Mouse (Mus musculus): ENCODE measurements around the gene Hist1h1t.

Gene Hist1h1t

DNA sequence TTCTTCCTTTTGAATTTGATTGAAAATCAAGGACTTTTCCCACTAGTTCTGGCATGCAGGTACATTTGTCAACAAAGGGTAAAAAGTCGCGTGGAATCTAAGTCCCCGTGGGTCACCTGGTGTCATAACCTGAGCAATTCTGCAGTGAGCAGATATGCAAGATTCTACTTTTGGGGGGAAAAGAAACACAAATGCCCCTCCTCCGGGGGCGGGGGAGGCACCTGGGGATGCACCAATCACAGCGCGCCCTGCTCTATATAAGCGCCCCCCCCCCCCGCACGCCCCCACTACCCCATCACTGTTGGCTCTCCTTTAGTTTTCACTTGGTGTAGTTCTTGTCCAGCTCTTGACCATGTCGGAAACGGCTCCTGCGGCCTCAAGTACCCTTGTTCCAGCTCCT lies at the start of gene Hist1h1t:
Gene Hist1h1t, plus strand, starts transcription at position 301 of the 400 bp plus-strand sequence.
- DNase-seq (ENCODE audit: low read depth): no peak

DNA sequence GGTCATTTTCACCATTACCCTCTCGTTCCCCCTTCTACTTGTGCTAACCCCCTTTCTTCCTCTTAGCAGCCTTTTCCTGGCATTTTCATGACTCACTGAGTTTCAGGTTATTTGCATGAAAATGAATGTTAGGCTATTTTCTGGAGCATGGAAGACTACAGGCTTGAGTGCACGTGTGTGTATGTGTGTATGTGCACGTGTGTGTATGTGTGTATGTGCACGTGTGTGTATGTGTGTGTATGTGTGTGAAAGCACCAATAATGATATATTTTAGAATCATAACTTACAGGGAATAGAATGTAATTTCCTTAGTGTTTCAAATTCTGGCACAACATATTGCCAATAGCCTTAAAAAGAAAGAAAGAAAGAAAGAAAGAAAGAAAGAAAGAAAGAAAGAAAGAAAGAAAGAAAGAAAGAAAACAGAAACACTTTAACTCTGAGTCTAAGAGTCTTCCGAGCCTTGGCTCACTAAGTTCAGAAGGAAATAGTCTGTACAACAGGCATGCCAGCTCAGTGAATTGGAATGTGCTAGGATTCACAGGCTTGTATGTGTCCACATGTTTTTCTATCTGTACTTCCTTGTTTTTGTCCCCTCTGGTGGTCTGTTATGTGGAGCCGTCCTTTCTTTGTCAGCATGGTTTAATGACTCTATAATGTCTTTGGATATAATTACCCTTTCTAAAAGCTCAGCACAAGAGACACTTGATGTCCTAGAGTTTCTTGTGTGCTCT lies 35.8 kb upstream of the Hist1h1t start:
- no peak for DNase-seq (ENCODE audit: low read depth)

DNA sequence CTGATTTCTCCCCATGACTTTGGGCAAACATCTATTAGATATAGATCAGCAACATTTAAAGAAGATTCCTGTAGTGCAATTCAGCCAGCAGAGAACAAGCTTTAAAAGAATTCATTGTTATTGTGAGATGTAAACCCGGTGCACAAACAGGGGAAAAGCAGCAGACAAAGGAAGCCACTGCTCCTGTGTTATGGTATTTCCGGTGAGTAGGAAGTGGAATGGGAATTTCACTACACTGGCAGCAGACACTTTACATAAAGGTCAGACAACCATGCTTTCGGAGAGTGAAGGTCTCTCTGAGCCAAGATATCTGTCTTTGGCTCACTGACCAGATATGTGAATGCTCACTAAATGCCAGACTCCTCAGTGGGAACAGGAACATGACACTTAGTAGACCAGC lies 33.1 kb upstream of the Hist1h1t start:
- no peak for DNase-seq (ENCODE audit: low read depth)

DNA sequence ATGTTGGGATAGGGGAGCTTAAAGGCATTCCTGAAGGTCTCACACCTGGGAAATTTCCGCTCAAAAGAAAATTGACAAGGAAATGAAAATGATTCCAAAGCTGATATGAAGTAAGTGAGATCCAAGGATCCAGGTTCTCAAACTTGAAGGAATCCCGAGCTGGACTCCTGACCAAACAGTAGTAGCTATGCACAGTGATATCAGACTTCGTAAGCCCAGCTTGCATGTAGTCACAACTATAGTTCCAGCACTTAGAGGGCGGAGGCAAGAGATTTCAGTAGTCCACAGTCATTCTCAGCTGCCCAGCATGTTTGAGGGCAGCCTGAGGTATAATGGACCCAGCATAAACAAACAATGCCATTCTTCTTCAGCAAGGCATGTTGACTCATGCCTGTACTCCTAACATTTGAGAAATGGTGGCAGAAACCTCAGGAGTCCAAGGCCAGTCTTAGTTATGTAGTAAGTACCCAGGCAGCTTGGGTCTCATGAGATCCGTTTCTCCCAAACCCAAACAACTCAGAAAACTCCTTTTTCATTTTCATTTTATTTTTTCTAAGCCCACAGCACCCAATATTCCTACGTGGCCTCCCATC lies 13.5 kb upstream of the Hist1h1t start:
- DNase-seq (ENCODE audit: low read depth): no peak

DNA sequence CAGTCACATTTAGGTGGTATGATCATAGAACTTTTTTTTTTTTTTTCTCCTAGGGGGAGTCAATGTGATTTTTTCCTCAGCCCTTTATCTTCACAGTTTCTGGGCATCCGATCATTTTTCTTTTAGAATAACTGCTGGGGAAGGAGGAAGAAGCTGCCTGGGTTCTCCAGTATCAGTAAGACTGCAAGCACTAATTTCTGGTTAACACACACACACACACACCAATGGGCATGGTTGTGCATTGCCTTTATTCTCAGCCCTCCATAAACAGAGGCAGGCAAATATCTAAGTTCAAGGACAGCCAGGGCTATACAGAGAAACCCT lies 13.0 kb upstream of the Hist1h1t start:
- peak; percentile 25 for DNase-seq (ENCODE audit: low read depth)

DNA sequence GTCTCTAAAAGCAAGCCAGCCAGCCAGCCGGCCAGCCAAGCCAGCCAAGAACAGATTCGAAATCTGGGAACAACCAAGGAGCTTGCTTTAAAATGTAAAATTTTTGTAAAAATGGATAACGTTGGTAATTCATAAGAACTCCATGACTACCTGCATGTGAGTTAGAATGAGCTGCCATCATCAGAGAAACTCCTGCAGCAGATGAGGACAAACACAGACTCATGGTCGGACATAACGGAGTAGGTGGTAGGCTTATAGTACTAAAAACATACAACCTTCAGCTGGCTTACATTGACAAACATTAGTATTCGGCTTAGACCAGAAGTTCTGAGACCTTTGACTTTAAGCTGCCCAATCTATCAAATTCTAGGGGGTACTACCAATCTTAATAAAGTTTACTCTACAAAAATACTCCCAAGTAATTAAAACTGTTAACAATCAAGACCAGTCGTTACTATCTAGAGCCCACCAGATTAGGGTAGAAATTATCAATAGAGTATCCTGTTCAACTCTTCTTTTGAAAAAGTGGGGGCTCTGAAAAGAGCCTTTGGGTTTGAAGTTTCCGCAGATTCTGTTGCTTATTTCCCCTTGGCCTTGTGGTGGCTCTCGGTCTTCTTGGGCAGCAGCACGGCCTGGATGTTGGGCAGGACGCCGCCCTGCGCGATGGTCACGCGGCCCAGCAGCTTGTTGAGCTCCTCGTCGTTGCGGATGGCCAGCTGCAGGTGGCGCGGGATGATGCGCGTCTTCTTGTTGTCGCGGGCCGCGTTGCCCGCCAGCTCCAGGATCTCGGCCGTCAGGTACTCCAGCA lies 12.5 kb upstream of the Hist1h1t start:
- peak; percentile 65 for DNase-seq (ENCODE audit: low read depth)

DNA sequence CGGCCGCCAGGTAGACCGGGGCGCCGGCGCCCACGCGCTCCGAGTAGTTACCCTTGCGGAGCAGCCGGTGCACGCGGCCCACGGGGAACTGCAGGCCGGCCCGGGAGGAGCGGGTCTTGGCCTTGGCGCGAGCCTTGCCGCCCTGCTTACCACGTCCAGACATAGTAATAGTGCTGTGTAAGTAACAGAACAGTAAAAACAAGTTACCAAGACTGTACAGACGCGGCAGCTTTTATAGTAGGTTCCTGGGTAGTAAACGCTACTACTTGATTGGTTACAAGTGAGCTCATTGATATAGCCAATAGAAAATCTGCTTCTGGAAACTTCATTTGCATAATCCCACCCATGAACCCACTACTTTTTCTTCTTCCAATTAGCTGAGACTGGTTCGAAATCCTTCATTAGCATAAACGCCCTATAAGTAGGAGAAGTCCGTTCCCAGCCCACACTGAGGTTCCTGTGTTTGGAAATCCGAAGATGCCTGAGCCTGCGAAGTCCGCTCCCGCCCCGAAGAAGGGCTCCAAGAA lies 11.8 kb upstream of the Hist1h1t start, which contains the start of the genes Hist1h2ac and Hist1h2bc:
Gene Hist1h2ac, minus strand, starts transcription at position 194 of the 527 bp plus-strand sequence.
Gene Hist1h2bc, plus strand, starts transcription at position 445 of the 527 bp plus-strand sequence.
- peak; percentile 98 for DNase-seq (ENCODE audit: low read depth)

DNA sequence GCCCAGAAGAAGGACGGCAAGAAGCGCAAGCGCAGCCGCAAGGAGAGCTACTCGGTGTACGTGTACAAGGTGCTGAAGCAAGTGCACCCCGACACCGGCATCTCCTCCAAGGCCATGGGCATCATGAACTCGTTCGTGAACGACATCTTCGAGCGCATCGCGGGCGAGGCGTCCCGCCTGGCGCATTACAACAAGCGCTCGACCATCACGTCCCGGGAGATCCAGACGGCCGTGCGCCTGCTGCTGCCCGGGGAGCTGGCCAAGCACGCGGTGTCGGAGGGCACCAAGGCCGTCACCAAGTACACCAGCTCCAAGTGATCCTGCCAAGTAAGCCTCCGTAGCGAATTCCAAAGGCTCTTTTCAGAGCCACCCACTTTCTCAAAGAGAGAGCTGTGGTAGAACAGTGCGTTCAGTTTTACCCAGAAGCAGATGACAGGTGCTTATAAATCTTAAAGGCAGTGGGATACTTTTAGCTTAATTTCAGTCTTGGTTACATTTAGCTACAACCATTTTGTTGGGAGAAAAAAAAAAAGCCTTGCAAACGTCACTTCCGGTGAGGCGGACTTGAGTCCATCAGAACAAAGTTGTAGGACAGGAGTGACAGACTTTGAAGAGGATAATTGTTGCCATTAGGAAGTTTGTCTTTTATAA lies 11.2 kb upstream of the Hist1h1t start:
- DNase-seq (ENCODE audit: low read depth): peak; percentile 92

DNA sequence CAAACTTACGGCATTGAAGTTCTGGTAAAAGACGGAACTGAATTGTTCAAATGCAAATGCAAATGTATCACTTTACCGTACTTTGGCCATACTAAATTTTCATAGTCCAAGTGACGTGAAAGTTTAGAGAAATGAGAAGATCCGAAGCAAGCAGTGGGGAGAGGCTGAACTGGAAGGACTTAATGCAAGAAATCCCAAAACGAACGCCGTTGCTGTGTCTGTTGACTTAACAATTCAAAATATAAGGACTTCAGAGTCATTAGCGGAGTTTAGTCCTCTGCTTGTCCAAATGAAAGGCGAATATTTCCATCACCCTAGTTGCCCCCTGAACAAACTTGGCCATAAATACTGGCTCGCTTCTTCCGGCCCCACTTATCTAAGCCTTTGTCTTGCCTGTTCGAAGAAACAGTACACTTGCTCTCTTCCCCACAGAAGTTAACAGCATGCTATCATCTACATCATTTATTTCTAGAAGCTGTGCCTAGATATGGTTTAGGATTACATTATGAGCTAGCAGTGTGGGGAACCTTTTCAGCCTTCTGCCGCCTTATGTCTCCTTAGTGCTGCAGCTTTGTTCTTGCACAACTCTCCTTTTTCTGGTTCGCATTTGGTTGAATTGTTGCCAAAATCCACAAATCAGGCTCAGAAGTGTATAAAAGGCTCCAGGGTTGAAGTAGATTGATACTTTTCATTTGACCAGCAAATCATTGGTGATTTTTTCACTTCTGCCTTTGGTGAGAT lies 10.3 kb upstream of the Hist1h1t start:
- DNase-seq (ENCODE audit: low read depth): no peak

DNA sequence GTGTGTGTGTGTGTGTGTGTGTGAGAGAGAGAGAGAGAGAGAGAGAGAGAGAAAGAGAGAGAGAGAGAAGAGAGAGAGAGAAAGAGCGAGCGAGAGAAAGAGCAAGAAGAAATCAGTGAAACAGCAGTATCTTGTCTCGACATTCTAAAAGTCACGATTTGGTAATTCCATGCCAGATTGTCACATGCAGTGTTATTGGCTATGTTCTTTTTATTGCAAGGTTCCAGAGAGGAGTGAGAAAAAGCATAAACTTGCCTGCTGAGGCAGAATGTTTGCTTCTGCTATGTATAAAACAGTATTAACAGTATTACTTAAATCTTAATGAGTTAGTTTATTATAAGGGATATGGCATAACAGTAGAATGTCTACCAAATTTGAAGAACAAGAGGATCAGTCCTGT lies 9.6 kb upstream of the Hist1h1t start:
- peak; percentile 39 for DNase-seq (ENCODE audit: low read depth)

DNA sequence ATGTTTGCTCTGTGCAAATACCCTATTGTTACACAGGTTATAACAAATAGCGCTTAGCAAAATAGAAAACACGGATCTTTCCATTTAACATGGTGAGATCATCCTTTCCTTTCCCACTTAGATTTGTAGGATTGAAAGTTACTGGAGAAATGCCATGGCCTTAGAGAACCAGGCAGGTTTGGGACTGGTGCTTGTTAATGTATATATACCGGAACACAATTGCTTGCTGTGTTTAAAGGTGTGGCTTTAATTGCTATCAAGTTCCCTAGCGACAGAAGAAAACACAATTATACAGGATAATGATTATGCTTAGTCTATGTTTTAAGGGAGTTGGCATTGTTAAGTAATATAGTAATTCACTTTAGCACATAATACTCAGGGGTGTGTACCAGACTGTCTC lies 8.4 kb upstream of the Hist1h1t start:
- no peak for DNase-seq (ENCODE audit: low read depth)

DNA sequence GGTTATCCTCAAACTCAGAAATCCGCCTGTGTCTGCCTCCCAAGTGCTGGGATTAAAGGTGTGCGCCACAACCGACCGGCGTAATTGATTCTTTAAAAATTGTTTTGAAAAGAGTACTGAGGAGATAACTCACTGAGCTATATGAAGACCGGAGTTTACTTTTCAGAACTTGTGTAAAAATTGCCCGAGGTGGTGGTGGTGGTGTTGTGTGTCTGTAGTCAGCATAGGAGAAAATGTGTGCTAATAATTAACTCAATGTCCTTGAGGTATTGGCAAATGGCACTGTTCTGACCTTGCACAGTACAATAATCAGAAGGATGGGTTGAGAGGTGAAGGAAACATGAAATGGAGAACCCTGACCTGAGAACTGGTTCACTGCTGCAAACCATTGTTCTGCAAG lies 7.7 kb upstream of the Hist1h1t start:
- no peak for DNase-seq (ENCODE audit: low read depth)

DNA sequence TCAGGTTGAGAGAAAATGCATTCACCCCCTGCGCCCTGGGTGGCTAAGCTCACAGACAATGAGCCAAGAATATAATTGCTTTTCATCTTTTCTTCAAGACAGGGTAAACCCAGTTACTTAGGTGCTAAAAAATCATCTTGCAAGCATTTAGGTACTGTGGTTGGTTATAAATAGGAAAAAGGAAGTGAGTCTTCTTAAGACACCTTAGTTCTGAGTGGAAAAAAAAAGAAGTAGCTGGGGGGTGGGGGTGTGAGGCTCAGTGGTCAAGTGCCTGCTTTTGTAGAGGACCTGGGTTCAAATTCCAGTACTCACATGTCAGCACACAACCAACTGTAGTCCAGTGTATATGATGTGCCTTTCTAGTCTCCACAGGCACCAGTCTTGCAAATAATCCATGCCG lies 6.7 kb upstream of the Hist1h1t start:
- DNase-seq (ENCODE audit: low read depth): no peak

DNA sequence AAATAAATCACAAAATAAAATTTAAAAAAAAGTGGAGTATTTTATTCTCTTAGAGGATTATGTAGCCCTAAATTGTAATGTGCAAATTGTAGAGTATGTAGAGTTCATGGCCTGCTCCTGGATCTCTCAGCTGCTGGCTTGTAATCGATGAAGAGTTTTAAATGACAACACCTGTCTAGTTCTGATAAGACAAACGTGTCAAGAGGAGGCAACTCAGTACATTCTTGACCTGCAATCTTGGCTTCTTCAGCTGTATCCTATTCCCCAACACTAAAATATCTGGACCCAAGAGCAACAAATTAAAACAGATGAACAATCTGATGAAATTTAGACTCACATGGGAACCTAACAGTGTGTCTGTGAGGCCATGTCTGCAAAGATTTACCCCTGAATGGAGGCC lies 6.2 kb upstream of the Hist1h1t start:
- no peak for DNase-seq (ENCODE audit: low read depth)

DNA sequence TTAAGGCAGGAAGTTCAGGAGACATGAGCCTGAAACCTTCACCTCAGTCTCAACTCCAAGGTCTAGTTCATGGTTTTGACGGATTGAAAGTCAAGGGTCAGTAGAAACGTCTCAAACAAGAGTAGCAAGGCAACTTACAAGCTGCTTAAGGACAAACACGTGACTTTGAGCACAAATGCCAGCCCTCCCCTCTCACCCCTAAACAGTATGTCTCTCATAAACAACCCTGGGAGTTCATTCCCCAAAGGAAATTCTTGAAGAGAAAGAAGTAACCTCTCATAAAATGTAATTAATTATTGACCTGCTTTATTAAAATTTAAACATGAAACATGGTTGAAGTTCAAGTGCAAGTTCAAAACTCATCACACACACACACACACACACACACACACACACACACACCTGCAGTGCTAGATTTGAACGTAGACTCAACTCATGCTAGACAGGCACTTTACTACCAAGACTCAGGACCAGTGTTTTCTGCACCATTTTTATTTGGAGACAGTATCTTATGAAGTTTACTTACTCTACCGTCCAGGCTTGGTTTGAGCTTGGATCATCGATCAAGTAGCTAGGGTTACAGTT lies 1.7 kb upstream of the Hist1h1t start:
- no peak for DNase-seq (ENCODE audit: low read depth)

DNA sequence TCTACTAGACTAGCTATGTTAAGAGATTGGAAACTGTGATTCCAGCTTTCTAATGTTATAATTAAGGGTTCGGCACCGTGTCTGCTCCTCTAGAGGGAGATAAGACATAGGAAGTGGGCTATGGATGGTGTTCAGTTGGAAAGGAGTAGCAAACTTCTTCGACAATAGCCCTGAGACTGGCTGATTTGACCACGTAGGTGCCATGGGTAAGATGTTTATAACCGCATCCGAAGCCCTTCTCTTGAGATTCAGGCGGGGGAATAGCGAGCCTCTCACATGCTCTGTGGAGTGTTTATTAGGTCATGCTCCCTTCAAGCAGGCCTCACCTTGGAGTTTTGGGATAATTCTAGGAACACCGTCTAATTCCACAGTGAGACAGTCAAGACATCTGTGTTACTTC lies 658 bp upstream of the Hist1h1t start:
- no peak for DNase-seq (ENCODE audit: low read depth)

DNA sequence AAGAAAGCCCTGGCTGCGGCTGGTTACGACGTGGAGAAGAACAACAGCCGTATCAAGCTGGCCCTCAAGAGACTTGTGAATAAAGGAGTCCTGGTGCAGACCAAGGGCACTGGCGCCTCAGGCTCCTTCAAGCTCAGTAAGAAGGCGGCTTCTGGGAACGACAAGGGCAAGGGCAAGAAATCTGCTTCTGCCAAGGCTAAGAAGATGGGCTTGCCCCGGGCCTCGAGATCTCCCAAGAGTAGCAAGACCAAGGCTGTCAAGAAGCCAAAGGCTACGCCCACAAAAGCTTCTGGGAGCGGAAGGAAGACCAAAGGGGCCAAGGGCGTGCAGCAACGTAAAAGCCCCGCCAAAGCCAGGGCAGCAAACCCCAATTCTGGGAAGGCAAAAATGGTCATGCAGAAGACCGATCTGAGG lies 454 bp downstream of the Hist1h1t start:
- DNase-seq (ENCODE audit: low read depth): peak; percentile 29

DNA sequence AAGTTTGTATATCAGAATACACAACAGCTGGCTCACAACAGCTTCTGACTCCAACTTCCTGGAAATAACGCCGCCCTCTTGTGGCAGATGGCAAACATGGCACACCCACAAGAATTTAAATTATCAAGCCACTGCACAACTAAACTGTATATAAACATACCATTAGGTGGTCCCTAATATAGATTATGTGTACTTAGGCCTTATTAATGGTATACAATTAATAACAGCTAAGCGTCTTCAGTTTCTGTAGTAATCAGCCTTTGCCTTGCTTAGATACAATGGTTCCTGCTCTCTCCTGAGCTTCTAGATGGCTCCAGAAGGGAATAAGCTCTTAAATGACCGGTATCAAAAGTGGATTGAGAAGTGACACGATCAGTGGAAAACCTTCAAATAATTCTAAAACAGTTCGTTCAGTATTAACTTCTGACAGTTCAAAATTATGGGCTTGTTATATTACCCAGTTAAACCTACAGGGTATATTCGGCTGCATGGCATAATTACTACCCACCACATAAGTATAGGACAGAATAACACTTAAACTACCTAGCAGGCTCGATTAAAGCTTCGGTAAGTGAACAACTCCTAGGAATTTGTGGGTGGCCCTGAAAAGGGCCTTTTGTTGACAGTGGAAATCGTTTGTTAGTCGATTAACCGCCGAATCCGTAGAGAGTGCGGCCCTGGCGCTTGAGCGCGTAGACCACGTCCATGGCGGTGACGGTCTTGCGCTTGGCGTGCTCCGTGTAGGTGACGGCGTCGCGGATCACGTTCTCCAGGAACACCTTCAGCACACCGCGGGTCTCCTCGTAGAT lies 2.1 kb downstream of the Hist1h1t start:
- peak; percentile 92 for DNase-seq (ENCODE audit: low read depth)

DNA sequence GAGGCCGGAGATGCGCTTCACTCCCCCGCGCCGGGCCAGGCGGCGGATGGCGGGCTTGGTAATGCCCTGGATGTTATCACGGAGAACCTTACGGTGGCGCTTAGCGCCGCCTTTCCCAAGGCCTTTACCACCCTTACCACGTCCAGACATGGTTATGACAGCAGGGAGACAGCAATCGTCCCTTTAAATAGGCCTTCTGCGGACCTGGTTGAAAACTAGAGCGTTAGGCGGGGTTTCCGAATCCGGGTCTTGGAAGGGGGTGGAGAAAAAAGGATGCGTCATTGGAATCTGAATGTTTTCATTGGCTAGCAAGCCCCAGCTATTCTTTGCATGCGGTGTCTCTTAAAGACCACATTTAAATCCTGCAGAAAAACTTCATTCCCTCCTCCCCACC lies 2.7 kb downstream of the Hist1h1t start, which contains the start of gene Hist1h4c:
Gene Hist1h4c, minus strand, starts transcription at position 155 of the 394 bp plus-strand sequence.
- peak; percentile 99 for DNase-seq (ENCODE audit: low read depth)

DNA sequence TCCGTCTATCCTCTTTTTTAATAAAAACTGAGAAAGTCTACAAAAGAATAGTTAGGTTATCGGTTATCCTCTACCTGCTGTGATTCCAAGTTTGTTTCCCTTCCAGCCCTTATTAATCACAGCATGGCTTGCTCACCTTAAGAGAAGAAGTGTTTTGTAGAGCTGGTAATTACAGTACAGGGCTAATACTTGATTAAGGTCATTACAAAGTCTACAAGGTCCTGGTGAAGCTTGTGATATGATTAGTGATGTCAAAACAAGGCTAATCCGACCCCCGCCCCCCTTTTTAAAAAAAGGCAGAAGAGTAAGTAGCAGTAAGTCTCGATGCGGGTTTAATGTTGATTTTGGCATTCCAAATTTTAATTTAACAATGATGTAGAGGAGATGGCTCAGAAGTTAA lies 3.4 kb downstream of the Hist1h1t start:
- no peak for DNase-seq (ENCODE audit: low read depth)
